Mouse (Mus musculus): ENCODE measurements at regions not wholly inside any gene's neighbourhood (a gene's known extent, or its start where the extent isn't known, plus 50 kb on each side); places are given as distances from the start of the nearest gene placed in this dataset.

- TF ChIP-seq POLR2A (IDR thresholded peaks at IDR 0.05; ENCODE audit: borderline replicate concordance, control insufficient read depth, low read depth, low read length) (no peak), CTCF (IDR thresholded peaks at IDR 0.05; ENCODE audit: control insufficient read depth, insufficient read depth, low read length) (no peak)
Measured at GRCm38 (mm10) chr4:142503761-142504160, 264.6 kb upstream of the Kazn start.
